Mouse (Mus musculus): ENCODE data around the gene Tmem232.

GRCm38 (mm10) chr17:65527529-65527928 is 13.1 kb downstream of the Tmem232 start:
- TF ChIP-seq CTCF (IDR thresholded peaks at IDR 0.05; ENCODE audit: control insufficient read depth, insufficient read depth, insufficient replicate concordance, low read depth, low read length) = no peak
- TF ChIP-seq POLR2A (IDR thresholded peaks at IDR 0.05; ENCODE audit: control insufficient read depth, low read depth, low read length) = no peak

All from testis, adult 2 months (tissue).